Mouse (Mus musculus): ENCODE measurements around the gene Abr. TPM values are rescaled to one million over a fixed set of nuclear protein-coding genes. Genes with fewer than 3 reads are reported as not detected.

Abr gene
- polyA plus RNA-seq, 1 experiment from 2014 or later: 32.3 TPM

DNA sequence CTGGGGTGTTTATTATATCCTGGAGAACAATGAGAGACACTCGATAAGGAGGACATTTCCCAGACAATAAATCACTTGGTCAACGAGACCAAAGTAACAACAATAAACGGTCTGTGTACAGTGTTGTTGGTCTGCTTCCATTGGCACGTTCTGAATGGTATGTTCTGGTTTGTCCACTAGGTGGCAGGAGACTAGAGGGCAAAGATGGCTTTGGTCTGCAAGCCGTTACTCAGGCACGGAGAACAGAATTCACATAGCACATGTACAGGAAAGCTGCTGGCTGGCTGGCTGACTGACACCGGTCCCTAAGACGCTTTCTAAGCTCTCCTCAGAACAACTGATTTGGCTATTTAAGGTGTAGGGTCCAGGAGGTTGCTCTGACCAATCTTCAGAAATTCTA is 97.2 kb downstream of the Abr start:
- H3K9me3 ChIP-seq (ENCODE audit: control insufficient read depth): no peaks in the 10 kb centered on the region
- H3K27me3 ChIP-seq (replicated peaks; ENCODE audit: control insufficient read depth, insufficient read depth, low read length): no peaks in the 10 kb centered on the region
- H3K27ac ChIP-seq (ENCODE audit: low read depth, low read length): no peak overlapping the region
- no peaks in the 10 kb centered on the region for H3K4me1 ChIP-seq (replicated peaks; ENCODE audit: control insufficient read depth, insufficient read depth, low read length)
- no peaks in the 10 kb centered on the region; the same call in 1 of the 2 replicates for H3K36me3 ChIP-seq (ENCODE audit: control insufficient read depth, insufficient read depth)
- no peak overlapping the region for H3K4me2 ChIP-seq (replicated peaks; ENCODE audit: low read depth)
- no peak overlapping the region for H3K9ac ChIP-seq (ENCODE audit: low read depth, low read length)
- WGBS: 9% methylated on average over 8 of the region's 8 CpGs
- no peak for ATAC-seq
- H3K4me3 ChIP-seq (ENCODE audit: low read depth, low read length): no peak overlapping the region
- TF ChIP-seq CTCF (IDR thresholded peaks at IDR 0.05; ENCODE audit: low read depth): peak; percentile 98

DNA sequence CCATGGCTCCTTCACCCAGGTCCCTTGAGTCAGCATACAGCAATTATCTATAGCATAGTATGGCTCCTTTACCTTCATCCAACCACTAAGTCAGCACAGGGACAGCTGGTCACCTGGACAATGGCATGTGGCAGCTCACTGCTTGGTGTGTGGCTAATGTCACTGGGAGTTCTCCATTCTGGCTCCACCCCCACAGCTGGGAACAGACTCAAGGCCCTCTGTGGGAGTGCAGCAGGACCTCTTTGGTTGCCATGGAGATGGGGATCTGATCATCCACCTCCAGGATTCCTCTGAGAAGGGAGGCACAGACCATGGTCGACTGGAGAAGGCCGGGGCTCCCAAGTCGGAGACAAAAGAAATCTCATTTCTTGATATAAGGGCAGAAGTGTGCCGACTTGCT is 98.8 kb downstream of the Abr start:
- no peaks in the 10 kb centered on the region for H3K4me1 ChIP-seq (replicated peaks; ENCODE audit: control insufficient read depth, insufficient read depth, low read length)
- ATAC-seq: no peak
- no peak for TF ChIP-seq CTCF (IDR thresholded peaks at IDR 0.05; ENCODE audit: low read depth)
- no peaks in the 10 kb centered on the region; the same call in 1 of the 2 replicates for H3K36me3 ChIP-seq (ENCODE audit: control insufficient read depth, insufficient read depth)
- no peak overlapping the region for H3K27ac ChIP-seq (ENCODE audit: low read depth, low read length)
- H3K27me3 ChIP-seq (replicated peaks; ENCODE audit: control insufficient read depth, insufficient read depth, low read length): no peaks in the 10 kb centered on the region
- no peaks in the 10 kb centered on the region for H3K9me3 ChIP-seq (ENCODE audit: control insufficient read depth)
- no peak overlapping the region for H3K9ac ChIP-seq (ENCODE audit: low read depth, low read length)
- 52% methylated on average over 4 of the region's 4 CpGs for WGBS
- no peak overlapping the region for H3K4me2 ChIP-seq (replicated peaks; ENCODE audit: low read depth)
- H3K4me3 ChIP-seq (ENCODE audit: low read depth, low read length): no peak overlapping the region

DNA sequence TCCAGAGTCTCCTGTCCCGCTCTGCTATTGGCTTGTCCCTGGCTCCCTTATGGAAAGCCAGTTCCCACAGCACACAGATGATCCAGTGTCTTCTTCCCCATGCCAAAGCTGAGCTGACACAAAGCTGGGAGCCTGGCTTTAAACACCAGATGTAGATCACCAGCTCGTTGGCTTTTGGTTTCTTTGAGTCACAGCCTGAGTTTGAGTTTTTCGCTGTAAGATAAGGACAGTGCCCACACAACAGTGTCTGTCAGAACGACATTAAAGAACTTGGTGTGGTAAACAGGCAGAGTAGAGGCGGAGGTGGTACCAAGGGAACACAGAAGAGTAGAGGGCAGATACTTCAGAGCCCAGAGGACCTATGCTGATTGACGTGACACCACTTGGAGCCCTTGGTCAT is 101.2 kb downstream of the Abr start:
- H3K27me3 ChIP-seq (replicated peaks; ENCODE audit: control insufficient read depth, insufficient read depth, low read length): no peaks in the 10 kb centered on the region
- no peak overlapping the region for H3K9ac ChIP-seq (ENCODE audit: low read depth, low read length)
- H3K36me3 ChIP-seq (ENCODE audit: control insufficient read depth, insufficient read depth): no peaks in the 10 kb centered on the region; the same call in 1 of the 2 replicates
- H3K27ac ChIP-seq (ENCODE audit: low read depth, low read length): no peak overlapping the region
- no peak overlapping the region for H3K4me3 ChIP-seq (ENCODE audit: low read depth, low read length)
- 84% methylated on average over 6 of the region's 6 CpGs for WGBS
- H3K4me1 ChIP-seq (replicated peaks; ENCODE audit: control insufficient read depth, insufficient read depth, low read length): no peaks in the 10 kb centered on the region
- no peak for TF ChIP-seq CTCF (IDR thresholded peaks at IDR 0.05; ENCODE audit: low read depth)
- no peak overlapping the region for H3K4me2 ChIP-seq (replicated peaks; ENCODE audit: low read depth)
- H3K9me3 ChIP-seq (ENCODE audit: control insufficient read depth): no peaks in the 10 kb centered on the region
- no peak for ATAC-seq

DNA sequence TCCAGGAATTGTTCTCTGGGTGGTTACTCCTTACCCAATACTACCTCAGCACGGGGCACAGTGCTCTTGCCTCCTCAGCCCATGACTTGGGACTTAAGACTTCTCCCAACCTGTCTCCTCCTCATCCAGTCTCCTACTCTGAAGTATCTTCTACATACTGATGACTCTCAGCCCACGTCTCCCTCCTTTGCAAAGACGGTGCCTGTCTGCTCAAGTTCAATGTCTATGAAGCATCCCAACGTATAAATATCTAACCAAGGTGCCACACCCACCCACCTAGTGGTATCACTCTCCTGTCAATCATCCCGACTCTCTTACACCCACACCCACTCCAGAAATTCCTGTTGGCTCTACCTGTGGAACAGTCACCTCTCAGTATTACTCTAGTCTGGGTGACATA is 103.5 kb downstream of the Abr start:
- Histone ChIP-seq H3K27me3 (replicated peaks; ENCODE audit: control insufficient read depth, insufficient read depth, low read length) (no peaks in the 10 kb centered on the region), H3K4me3 (ENCODE audit: low read depth, low read length) (no peak overlapping the region), H3K27ac (ENCODE audit: low read depth, low read length) (no peak overlapping the region), H3K4me2 (replicated peaks; ENCODE audit: low read depth) (no peak overlapping the region), H3K9me3 (ENCODE audit: control insufficient read depth) (no peaks in the 10 kb centered on the region), H3K4me1 (replicated peaks; ENCODE audit: control insufficient read depth, insufficient read depth, low read length) (no peaks in the 10 kb centered on the region), H3K36me3 (ENCODE audit: control insufficient read depth, insufficient read depth) (no peaks in the 10 kb centered on the region; the same call in 1 of the 2 replicates), H3K9ac (ENCODE audit: low read depth, low read length) (no peak overlapping the region)
- WGBS: 75% methylated on average over 5 of the region's 5 CpGs
- ATAC-seq: no peak
- TF ChIP-seq CTCF (IDR thresholded peaks at IDR 0.05; ENCODE audit: low read depth): no peak

- Histone ChIP-seq H3K27me3 (replicated peaks; ENCODE audit: control insufficient read depth, insufficient read depth, low read length) (no peaks in the 10 kb centered on the region), H3K27ac (ENCODE audit: low read depth, low read length) (no peak overlapping the region), H3K36me3 (ENCODE audit: control insufficient read depth, insufficient read depth) (no peaks in the 10 kb centered on the region; the same call in 1 of the 2 replicates), H3K9me3 (ENCODE audit: control insufficient read depth) (no peaks in the 10 kb centered on the region), H3K9ac (ENCODE audit: low read depth, low read length) (no peak overlapping the region), H3K4me2 (replicated peaks; ENCODE audit: low read depth) (no peak overlapping the region), H3K4me1 (replicated peaks; ENCODE audit: control insufficient read depth, insufficient read depth, low read length) (no peaks in the 10 kb centered on the region), H3K4me3 (ENCODE audit: low read depth, low read length) (no peak overlapping the region)
- ATAC-seq: no peak
- WGBS: 88% methylated on average over 4 of the region's 4 CpGs
- TF ChIP-seq CTCF (IDR thresholded peaks at IDR 0.05; ENCODE audit: low read depth): no peak
These were observed 104.0 kb downstream of the Abr start for GRCm38 (mm10) chr11:76518125-76518524.

- WGBS: 68% methylated on average over 3 of the region's 3 CpGs
- no peak for ATAC-seq
- H3K27ac ChIP-seq (ENCODE audit: low read depth, low read length): no peak overlapping the region
- no peaks in the 10 kb centered on the region for H3K9me3 ChIP-seq (ENCODE audit: control insufficient read depth)
- H3K27me3 ChIP-seq (replicated peaks; ENCODE audit: control insufficient read depth, insufficient read depth, low read length): no peaks in the 10 kb centered on the region
- H3K9ac ChIP-seq (ENCODE audit: low read depth, low read length): no peak overlapping the region
- no peaks in the 10 kb centered on the region; the same call in 1 of the 2 replicates for H3K36me3 ChIP-seq (ENCODE audit: control insufficient read depth, insufficient read depth)
- TF ChIP-seq CTCF (IDR thresholded peaks at IDR 0.05; ENCODE audit: low read depth): no peak
- no peak overlapping the region for H3K4me2 ChIP-seq (replicated peaks; ENCODE audit: low read depth)
- H3K4me1 ChIP-seq (replicated peaks; ENCODE audit: control insufficient read depth, insufficient read depth, low read length): no peaks in the 10 kb centered on the region
- no peak overlapping the region for H3K4me3 ChIP-seq (ENCODE audit: low read depth, low read length)
These were observed 105.2 kb downstream of the Abr start for GRCm38 (mm10) chr11:76516951-76517350.

DNA sequence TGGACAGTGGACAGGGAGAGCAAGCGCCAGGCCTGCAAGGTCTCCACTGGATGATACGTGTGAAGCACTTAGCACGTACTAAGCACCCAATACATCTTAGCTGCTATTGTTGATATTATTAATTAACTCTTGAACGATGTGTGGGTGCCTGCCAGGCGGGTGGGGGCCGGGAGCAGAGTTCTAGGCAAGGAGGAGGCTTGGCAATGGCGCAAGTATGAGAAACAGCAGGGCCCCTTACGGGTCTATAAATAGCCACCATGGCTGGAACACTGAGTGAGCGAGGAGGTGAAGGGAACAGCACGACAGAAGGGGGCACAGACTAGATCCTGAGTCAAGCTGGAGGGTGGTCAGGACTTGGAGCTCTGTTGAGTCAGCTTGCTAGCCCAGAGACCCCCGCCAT is 107.0 kb downstream of the Abr start:
- Histone ChIP-seq H3K4me3 (ENCODE audit: low read depth, low read length) (no peak overlapping the region), H3K9me3 (ENCODE audit: control insufficient read depth) (no peaks in the 10 kb centered on the region), H3K27ac (ENCODE audit: low read depth, low read length) (no peak overlapping the region), H3K9ac (ENCODE audit: low read depth, low read length) (no peak overlapping the region), H3K27me3 (replicated peaks; ENCODE audit: control insufficient read depth, insufficient read depth, low read length) (no peaks in the 10 kb centered on the region), H3K4me2 (replicated peaks; ENCODE audit: low read depth) (no peak overlapping the region), H3K36me3 (ENCODE audit: control insufficient read depth, insufficient read depth) (no peaks in the 10 kb centered on the region), H3K4me1 (replicated peaks; ENCODE audit: control insufficient read depth, insufficient read depth, low read length) (no peaks in the 10 kb centered on the region)
- TF ChIP-seq CTCF (IDR thresholded peaks at IDR 0.05; ENCODE audit: low read depth): no peak
- no peak for ATAC-seq
- WGBS: 48% methylated on average over 11 of the region's 11 CpGs
